Mouse (Mus musculus) cerebellum, adult 11-12 months (tissue): ENCODE measurements around the gene Olfr461.
"Not testable (repeated sequence)": the region's sequence is repeated elsewhere in the genome, so short reads cannot be mapped to it uniquely, and the experiment has no call there.

Experiments used
- DNase-seq: peaks from one replicate; pipeline ENCODE4 v3.0.0; 2022

Gene Olfr461

GRCm38 (mm10) chr6:40554950-40555349 lies at the start of gene Olfr461:
Gene Olfr461 (minus strand): TSS chr6:40555050.
- DNase-seq = no peak

- DNase-seq = not testable (repeated sequence)
Observed at GRCm38 (mm10) chr6:40598546-40598945, 43.7 kb upstream of the Olfr461 start.

GRCm38 (mm10) chr6:40594804-40595550 lies 40.1 kb upstream of the Olfr461 start:
- DNase-seq = no peak

DNA sequence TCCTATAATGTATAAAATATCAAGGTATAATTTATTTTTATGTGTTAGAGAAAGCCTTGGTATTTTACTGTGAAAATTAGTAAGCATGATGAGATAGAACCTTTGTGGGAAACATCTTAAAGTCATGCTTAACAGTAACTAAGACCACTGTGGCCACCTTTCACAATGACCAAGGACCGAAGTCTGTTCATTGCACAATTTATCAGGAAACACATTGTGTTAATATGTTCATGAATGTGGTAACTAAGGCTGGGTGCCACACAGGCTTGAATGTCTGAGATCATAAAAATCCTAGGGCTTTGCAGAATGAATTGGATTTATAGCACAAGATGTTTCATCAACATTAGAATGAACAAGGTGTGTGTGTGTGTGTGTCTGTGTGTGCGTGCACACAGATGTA lies 33.5 kb upstream of the Olfr461 start:
- no peak for DNase-seq

DNA sequence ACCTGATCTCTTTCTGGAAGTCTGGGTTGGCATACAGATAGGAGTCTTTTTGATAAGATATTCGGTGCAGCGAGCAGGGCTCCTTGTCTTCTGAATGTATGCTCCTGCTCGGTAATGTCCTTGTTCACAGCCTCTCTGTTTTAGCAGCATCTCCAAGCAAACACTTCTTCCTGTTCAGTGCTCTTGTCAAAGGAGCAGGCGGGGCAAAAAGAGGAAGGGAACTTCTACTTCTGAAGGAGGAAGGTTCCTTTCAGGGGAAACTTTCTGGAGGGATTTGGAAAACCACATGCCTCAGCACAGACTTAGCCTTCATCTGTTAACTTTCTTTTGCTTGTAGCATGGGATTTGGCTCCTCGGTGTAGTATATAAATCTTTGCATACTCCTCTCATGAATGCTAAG lies 30.8 kb upstream of the Olfr461 start, which contains the start of gene Clec5a:
Gene Clec5a (minus strand): TSS at position 177 of the 400 bp plus-strand sequence.
- no peak for DNase-seq

- DNase-seq = no peak
Observed at GRCm38 (mm10) chr6:40584336-40584735, 29.5 kb upstream of the Olfr461 start.

- DNase-seq = no peak
Observed at GRCm38 (mm10) chr6:40576305-40576704, 21.5 kb upstream of the Olfr461 start.

GRCm38 (mm10) chr6:40573618-40574017 lies 18.8 kb upstream of the Olfr461 start:
- no peak for DNase-seq

- DNase-seq = no peak
Observed at GRCm38 (mm10) chr6:40569187-40569586, 14.3 kb upstream of the Olfr461 start, which contains the start of gene Olfr460. Gene Olfr460 (plus strand): TSS chr6:40569487.

DNA sequence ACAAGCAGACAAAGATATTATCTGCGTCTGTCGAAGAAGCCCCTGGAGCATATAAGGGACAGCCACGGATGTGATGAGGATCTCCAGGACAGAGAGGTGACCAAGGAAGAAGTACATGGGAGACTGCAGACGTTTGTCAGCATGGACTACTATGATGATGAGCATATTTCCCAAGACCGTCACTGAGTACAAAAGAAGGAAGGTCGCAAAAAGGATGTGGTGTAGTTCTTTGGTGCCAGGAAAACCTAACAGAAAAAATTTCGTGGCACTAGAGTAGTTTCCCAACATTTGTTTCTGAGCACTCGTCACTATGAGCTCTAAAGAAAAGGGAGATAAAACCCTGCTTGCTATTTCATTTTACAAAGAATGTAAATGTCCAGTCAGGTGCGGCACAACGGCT lies 10.2 kb downstream of the Olfr461 start:
- DNase-seq = no peak

GRCm38 (mm10) chr6:40519408-40519807 lies 35.4 kb downstream of the Olfr461 start, which contains the start of gene Prss37:
Gene Prss37 (minus strand): TSS chr6:40519508.
- no peak for DNase-seq

DNA sequence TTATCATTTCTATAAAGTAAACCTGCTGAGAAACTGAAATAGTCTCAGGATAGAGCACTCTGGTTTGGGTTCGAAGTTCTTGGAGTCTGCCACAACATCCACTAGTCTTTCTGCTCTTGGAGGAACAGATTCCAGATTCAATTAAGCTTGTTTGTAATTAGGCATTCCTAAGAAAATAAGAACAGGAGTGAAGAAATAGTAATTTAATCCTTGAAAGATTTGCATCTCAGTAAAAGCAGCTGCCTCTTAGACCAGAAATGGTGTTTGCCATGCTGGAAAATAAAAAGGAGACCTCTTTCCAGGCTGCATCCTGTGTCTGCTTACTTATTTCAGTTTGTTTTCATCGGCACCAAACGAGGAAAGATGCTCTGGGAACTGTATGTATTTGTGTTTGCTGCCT lies 61.6 kb downstream of the Olfr461 start, which contains the start of gene Tas2r108:
Gene Tas2r108 (plus strand): TSS at position 301 of the 400 bp plus-strand sequence.
- DNase-seq = no peak
